Mouse (Mus musculus): ENCODE measurements around the gene Decr2. TPM values are rescaled to one million over a fixed set of nuclear protein-coding genes. Genes with fewer than 3 reads are reported as not detected.

Decr2 gene
- total RNA-seq (2023): 3.7 TPM

GRCm38 (mm10) chr17:26089905-26090632, at the start of gene Decr2:
Gene Decr2 (minus strand): TSS chr17:26090337.

DNA sequence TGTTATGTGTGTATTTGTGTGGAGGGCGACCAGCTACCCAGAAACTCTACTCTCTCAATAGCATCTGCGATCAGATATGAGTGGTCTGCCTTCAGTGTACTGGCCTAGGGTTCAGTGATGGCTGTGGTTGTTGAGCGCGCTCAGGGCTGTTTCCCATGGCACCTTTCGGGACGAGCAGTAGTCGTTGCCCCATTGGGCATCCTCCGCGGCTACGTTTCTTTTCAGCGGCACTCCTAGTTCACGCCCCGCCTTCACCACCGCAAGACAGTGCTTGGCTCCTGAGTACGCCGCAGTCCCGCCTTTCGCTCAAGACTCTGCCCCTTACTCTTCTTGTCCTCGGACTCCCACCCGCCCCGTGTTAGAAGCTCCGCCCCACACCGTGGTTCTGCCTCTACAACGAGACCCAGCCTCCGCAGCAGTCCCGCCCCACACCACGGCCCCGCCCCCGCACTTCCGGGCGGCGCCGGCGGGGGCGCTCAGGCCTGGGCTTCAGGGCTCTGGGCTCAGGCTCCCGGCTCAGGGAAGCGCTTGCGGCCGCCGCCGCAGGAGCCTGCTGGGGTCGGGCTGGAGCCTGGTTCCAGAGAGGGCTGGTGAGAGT, 48.2 kb upstream of the Decr2 start, which contains the start of gene Axin1:
TSS of gene Axin1 (plus strand) at position 450 of the 598 bp plus-strand sequence.

GRCm38 (mm10) chr17:26123267-26123684, 33.1 kb upstream of the Decr2 start, which contains the start of gene Mrpl28:
Gene Mrpl28 (plus strand): TSS chr17:26123500.

GRCm38 (mm10) chr17:26113181-26113948, 23.2 kb upstream of the Decr2 start, which contains the start of gene Tmem8:
Gene Tmem8 (plus strand): TSS chr17:26113299.

DNA sequence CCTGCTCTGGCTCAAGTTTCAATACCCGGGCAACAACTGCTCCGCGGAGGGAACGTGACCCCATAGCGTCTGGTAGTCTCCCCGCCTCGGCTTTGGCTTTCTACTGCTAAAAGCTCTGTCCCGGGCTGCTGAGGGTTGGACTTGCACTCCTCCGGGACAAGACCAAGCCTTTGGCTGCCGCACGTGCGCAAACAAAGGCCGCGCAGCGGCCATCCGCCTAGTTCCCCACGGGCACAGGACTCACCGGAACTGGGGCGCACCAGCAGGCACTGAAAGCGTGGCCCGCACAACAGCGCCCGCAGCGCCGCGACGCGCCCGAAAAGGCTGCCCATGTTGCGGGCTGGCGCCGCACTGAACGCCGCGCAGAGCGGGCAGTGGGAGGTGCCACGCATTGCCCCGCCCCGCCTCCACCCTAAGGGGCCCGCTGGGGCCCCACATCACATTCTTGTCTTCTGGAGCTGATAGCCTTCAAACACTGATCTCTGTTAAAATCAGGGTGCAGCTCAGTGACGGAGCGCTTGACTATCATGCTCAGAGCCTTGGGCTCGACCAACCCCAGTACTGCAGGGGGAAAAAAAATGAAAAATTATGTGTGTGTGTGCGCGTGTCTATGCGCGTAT, 5.1 kb upstream of the Decr2 start, which contains the start of gene Nme4:
TSS of gene Nme4 (minus strand) at position 482 of the 620 bp plus-strand sequence.

DNA sequence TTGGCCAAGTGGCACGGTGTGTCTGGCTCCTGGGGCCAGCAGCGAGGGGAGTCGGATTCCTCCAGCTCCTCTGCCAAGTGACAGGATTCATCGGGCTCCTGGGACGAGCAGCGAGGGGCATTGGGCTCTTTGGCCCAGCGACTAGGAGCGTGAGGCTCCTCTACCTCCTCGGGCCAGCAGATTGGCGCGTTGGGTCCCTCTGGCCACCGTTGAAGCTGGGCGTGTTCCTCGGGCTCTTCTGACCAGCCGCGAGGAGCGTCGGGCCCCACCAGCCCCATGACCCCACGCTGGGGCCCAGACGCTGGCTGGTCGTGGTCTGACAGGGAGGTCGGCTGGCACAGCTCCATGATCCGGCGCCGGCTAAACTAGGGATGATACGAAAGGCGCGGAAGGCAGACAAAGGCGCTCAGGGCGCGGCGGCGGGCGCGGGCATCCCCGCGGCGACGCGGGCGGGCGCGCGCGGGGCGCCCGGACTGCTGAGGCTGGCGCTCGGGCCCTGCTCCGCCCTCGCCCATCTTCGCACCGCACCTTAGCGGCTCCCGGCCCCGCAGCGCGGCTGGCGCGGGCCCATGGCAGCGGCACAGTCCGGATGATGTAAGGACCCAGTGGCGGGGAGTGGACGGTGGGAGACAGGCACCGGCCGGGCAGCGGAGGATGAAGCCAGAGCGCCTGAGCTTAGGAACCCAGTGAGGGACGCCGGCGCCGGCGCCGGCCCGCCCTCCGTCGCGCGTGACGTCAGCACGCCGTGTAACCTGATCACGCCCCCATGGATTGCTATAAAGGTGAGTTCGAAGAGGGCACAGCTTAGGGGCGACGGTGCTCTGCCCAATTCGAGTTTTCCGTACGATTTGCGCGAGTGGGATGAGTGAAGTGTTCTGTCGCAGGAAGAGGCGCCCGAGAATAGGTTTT, 21.1 kb downstream of the Decr2 start, which contains the start of gene Rab11fip3:
TSS of gene Rab11fip3 (minus strand) at position 725 of the 909 bp plus-strand sequence.

Other genes starting within 250 kb of the Decr2 start
- 9.9 TPM for gene Gm20683, start 248.6 kb downstream of the Decr2 start, total RNA-seq (2023)
- 72.3 TPM for gene Rhot2, start 245.5 kb downstream of the Decr2 start, total RNA-seq (2023)
- gene Wdr90, start 228.8 kb downstream of the Decr2 start, total RNA-seq (2023): 28.9 TPM
- 8.2 TPM for gene Mcrip2, start 221.6 kb downstream of the Decr2 start, total RNA-seq (2023)
- 29.2 TPM for gene Mettl26, start 215.3 kb downstream of the Decr2 start, total RNA-seq (2023)
- gene Wfikkn1, start 209.5 kb downstream of the Decr2 start, total RNA-seq (2023): 5.9 TPM
- 23.6 TPM for gene Rab40c, start 170.6 kb downstream of the Decr2 start, total RNA-seq (2023)
- gene Pigq, start 145.4 kb downstream of the Decr2 start, total RNA-seq (2023): 55.6 TPM
- gene Nhlrc4, start 145.4 kb downstream of the Decr2 start, total RNA-seq (2023): not detected
- gene A930017K11Rik, start 137.8 kb downstream of the Decr2 start, total RNA-seq (2023): not detected
- 39.1 TPM for gene Capn15, start 104.5 kb downstream of the Decr2 start, total RNA-seq (2023)
- 13.4 TPM for gene Rab11fip3, start 20.8 kb downstream of the Decr2 start, total RNA-seq (2023)
- 3.5 TPM for gene Nme4, start 5.3 kb upstream of the Decr2 start, total RNA-seq (2023)
- 20.9 TPM for gene Tmem8, start 23.0 kb upstream of the Decr2 start, total RNA-seq (2023)
- 44.1 TPM for gene Mrpl28, start 33.2 kb upstream of the Decr2 start, total RNA-seq (2023)
- 114 TPM for gene Axin1, start 48.4 kb upstream of the Decr2 start, total RNA-seq (2023)
- 0.89 TPM for gene Pdia2, start 108.8 kb upstream of the Decr2 start, total RNA-seq (2023)
- gene Rgs11, start 112.6 kb upstream of the Decr2 start, total RNA-seq (2023): 34.2 TPM
- gene Arhgdig, start 117.4 kb upstream of the Decr2 start, total RNA-seq (2023): not detected
- 44.4 TPM for gene Fam234a, start 153.9 kb upstream of the Decr2 start, total RNA-seq (2023)
- gene Luc7l, start 162.6 kb upstream of the Decr2 start, total RNA-seq (2023): 106 TPM